Mouse (Mus musculus): ENCODE data around the gene Bcap31. TPM values are rescaled to one million over a fixed set of nuclear protein-coding genes. Genes with fewer than 3 reads are reported as not detected.

Bcap31 gene
- 5.8 and 8.4 TPM in 2 replicates for polyA plus RNA-seq (2012; ENCODE audit: low replicate concordance)

DNA sequence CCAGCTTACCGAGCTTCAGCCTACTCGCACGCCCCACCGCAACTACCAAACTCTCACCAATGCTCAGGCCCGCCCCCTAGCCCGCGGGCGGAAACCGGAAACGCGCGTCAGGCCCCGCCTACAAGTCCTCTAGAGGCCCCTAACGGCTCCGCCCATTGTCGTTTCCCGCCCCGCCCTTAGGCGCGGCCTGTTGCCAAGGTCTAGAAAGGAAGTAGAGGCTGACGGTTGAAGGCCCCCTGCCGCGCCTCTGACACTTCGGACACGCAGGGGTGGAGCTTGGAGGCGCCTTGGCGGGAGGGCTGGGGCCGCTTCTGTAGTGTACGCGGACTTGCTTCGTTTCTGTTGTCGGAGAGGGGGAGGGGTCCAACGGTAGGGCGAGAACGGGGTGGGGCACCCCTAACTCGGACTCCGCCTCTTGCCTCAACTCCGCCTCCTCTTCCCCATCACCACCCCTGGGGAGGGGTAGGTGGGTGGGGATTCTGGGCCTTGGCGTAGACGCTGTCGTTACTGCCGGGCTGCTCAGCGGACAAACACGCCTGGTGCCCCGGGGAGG lies at the start of gene Bcap31, which contains the start of gene Abcd1:
Gene Bcap31 (minus strand): TSS at position 67 of the 553 bp plus-strand sequence.
Gene Abcd1 (plus strand): TSS at position 489 of the 553 bp plus-strand sequence.

DNA sequence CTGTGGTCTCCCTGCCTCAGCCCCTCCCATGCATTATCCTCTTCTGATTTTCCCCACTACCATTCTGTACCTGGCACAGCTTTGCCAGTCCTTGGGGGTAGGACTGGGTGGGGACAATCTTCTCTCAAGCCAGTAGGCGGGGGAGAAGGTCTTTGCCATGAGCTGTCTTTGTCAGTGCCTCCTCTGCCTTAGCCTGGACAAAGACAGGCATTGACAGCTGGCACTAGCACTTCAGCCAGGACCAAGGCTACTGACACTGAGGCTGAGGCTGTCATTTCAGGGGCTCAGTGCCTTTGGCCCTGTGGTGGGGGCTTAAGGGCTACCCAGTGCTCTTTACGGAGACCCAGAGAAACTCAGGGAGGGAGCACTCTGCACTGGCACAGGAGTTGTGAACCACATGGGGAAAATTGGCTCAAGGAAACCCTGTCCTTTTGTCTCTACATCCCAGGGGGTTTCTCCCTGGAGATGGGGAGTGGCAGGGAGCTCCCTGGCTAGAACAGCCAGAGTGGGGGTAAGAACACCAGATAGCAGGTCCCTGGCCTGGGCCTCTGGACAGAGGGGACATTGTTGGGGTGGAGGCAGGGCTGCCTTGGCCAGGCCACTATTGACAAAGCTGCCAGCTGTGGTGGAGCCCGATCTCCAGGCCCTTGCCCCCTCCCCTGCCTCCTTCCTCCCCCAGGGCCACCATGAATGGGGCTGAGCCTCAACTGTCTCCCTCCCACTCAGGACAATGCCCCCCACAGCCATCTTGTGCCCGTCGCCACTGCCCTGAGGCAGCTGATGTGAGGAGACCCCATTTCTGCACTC lies 40.6 kb upstream of the Bcap31 start, which contains the start of gene Plxnb3:
Gene Plxnb3 (plus strand): TSS at position 757 of the 807 bp plus-strand sequence.

DNA sequence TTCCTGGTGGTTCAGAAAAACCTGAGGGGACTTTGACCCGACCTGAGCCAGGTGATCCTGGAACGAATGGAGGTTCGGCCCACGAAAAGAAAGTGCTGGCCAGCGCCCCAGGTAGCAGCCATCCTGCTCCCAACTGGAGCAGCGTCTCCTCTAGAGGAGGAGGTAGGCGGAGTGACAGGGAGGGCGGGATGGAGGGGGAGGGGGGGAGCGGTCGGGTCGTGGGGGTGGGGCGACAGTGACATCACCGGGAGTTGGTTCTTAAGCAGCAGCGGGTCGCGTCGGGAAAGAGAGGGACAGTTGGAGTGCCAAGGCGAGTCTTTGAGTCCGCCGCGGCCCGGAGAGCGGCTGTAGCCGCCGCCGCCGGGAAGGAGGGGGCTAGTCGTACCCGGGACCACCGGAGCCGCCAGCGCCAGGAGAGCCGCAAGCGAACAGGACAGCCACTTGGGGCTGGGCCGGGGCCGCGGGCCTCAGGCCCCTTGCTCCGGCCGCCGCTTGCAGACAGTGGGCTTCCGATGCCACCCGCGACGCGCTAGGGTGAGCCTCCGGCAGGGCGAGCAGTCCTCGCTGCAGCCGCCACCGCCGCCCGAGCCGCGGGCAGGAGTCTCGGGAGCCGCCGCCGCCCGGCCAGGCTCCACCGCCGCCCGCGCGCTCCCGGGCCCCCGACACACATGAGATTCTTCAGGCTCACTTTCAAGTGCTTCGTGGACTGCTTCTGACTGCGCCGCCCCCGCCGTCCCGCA lies 42.9 kb downstream of the Bcap31 start, which contains the start of gene Slc6a8:
Gene Slc6a8 (plus strand): TSS at position 272 of the 740 bp plus-strand sequence.

DNA sequence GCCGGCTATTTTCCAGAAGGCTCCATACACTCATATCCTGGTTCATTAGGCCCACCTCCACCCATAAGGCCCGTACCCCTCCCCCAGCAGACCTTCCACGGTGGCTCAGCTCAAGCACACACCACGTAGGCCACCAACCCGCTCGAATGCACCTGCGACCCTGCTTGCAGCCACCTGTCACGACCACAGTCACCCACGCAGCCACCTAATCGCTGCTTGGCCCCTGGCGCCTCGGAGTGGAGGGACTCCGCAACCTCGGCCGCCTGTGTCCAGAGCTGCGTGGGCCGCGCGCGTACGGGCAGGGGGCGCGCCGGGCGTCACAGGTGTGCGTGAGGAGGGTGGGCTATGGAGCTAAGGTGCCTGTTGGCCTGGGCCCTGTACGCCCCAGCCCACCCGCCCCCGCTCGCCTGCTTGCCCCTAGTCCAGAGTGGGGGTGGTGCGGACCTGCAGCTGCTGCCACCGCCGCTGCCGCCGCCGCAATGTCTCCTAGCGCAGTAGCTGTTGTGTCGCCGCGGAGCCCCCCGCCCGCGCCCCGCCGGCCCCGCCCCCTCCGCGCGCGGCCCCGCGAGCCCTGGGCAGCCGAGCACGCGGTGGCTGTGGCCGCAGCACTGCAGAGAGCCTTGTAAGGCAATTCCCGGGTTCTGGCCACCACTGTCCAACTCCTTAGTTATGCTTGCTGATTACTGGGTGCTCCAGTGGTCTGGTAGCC lies 56.2 kb downstream of the Bcap31 start, which contains the start of gene Pnck:
Gene Pnck (minus strand): TSS at position 543 of the 709 bp plus-strand sequence.

DNA sequence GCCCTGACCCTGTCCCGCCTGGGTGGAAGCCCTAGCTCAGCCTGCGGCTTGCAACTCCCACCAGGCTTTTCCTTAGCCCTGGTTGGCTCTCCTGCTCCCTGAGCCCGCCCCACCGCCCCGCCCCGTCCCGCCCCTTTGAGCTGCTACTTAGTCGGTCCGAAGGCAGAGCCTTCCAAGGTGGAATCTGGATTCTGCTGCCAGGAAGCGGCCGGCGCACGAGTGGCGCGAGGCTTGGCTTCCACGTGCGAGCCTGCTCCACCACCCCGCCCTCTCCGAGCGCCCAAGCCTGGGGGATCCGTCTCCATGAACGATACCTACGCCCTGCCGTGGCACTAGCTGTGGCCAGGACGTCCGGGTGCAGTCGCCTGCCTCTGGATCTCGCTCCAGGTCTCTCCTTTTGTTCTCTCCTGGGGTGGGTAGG lies 76.7 kb downstream of the Bcap31 start, which contains the start of gene Dusp9:
Gene Dusp9 (plus strand): TSS at position 165 of the 421 bp plus-strand sequence.

Other genes with a start within 250 kb of the Bcap31 start
- gene Bgn, start 232.6 kb downstream of the Bcap31 start, polyA plus RNA-seq (2012; ENCODE audit: low replicate concordance), result 0.98 and 20.4 TPM in 2 replicates
- gene Atp2b3, start 213.1 kb downstream of the Bcap31 start, polyA plus RNA-seq (2012; ENCODE audit: low replicate concordance), result not detected in 2 replicates
- gene Dusp9, start 76.8 kb downstream of the Bcap31 start, polyA plus RNA-seq (2012; ENCODE audit: low replicate concordance), result 0.32 and 0.43 TPM in 2 replicates
- 0.21 and 0.50 TPM in 2 replicates for gene Pnck, start 56.1 kb downstream of the Bcap31 start, polyA plus RNA-seq (2012; ENCODE audit: low replicate concordance)
- 0.57 and 0.89 TPM in 2 replicates for gene Slc6a8, start 43.0 kb downstream of the Bcap31 start, polyA plus RNA-seq (2012; ENCODE audit: low replicate concordance)
- gene Abcd1, start 422 bp upstream of the Bcap31 start, polyA plus RNA-seq (2012; ENCODE audit: low replicate concordance), result 10.7 and 18.0 TPM in 2 replicates
- gene Plxnb3, start 40.9 kb upstream of the Bcap31 start, polyA plus RNA-seq (2012; ENCODE audit: low replicate concordance), result 0.75 and 0.76 TPM in 2 replicates
- 3.0 and 9.8 TPM in 2 replicates for gene Srpk3, start 58.2 kb upstream of the Bcap31 start, polyA plus RNA-seq (2012; ENCODE audit: low replicate concordance)
- gene Idh3g, start 70.7 kb upstream of the Bcap31 start, polyA plus RNA-seq (2012; ENCODE audit: low replicate concordance), result 21.6 and 28.2 TPM in 2 replicates
- 13.6 and 32.8 TPM in 2 replicates for gene Ssr4, start 70.9 kb upstream of the Bcap31 start, polyA plus RNA-seq (2012; ENCODE audit: low replicate concordance)
- gene Pdzd4, start 108.8 kb upstream of the Bcap31 start, polyA plus RNA-seq (2012; ENCODE audit: low replicate concordance), result 0.80 and 1.3 TPM in 2 replicates
- gene Avpr2, start 175.9 kb upstream of the Bcap31 start, polyA plus RNA-seq (2012; ENCODE audit: low replicate concordance), result 0.46 TPM in 1 of 2 replicates, not detected in the other
- gene L1cam, start 179.9 kb upstream of the Bcap31 start, polyA plus RNA-seq (2012; ENCODE audit: low replicate concordance), result 0.76 and 0.90 TPM in 2 replicates
- 14.9 and 31.1 TPM in 2 replicates for gene Arhgap4, start 205.7 kb upstream of the Bcap31 start, polyA plus RNA-seq (2012; ENCODE audit: low replicate concordance)
- gene Naa10, start 205.8 kb upstream of the Bcap31 start, polyA plus RNA-seq (2012; ENCODE audit: low replicate concordance), result 50.5 and 132 TPM in 2 replicates
- 2.2 and 22.1 TPM in 2 replicates for gene Renbp, start 214.7 kb upstream of the Bcap31 start, polyA plus RNA-seq (2012; ENCODE audit: low replicate concordance)